11 mouse cellular contexts compared by ENCODE assay signal in the genomic region with DNA sequence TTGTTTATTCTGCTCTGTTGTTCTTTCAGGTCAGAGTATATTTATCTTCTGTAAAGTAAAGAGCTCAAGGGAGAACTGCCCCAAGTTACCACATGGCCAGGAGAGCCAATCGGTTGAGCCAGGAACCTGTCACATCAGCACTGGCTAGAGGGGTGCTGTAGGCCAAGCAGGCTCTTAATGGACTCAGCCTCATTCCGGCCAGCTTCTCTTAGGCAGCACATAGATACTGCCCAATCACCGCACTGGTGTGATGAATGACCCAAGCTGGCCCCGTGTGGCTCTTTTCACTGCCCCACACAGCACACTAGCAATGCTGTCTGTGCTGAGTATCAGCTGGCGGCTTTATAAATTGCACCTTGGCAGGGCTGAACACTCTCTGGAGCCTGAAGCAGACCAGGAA.
A peak's percentile ranks its signal among the peaks of the same experiment; 100 is the strongest.
DNase-seq lines count a peak whose midpoint lies in the region; ATAC-seq and TF ChIP-seq lines count a peak whose summit lies in the region.
"Had no signal": no experiment of that assay in that cellular context is flagged by ENCODE, and none has a peak within 500 bp of the region (broad histone marks: within the 10 kb centered on the region; RNA-seq: fewer than 3 reads in every experiment).

No protein-coding gene starts in this region.

- H3K36me3 ChIP-seq in forebrain, postnatal 0 days (ENCODE audit: insufficient read depth) = no peaks in the 10 kb centered on the region
- no peaks in the 10 kb centered on the region for H3K36me3 ChIP-seq in hindbrain, embryonic 12.5 days
- H3K36me3 ChIP-seq in neural tube, embryonic 12.5 days = no peaks in the 10 kb centered on the region
- H3K36me3 ChIP-seq: G1E; lung, embryonic 15.5 days had no signal

- no peak overlapping the region for H3K9ac ChIP-seq in forebrain, postnatal 0 days
- H3K9ac ChIP-seq in hindbrain, embryonic 12.5 days = no peak overlapping the region
- no peak overlapping the region for H3K9ac ChIP-seq in neural tube, embryonic 12.5 days
- H3K9ac ChIP-seq: lung, embryonic 15.5 days had no signal

- H3K4me2 ChIP-seq in forebrain, postnatal 0 days (ENCODE audit: low read depth) = no peak overlapping the region
- no peak overlapping the region for H3K4me2 ChIP-seq in hindbrain, embryonic 12.5 days (replicated peaks)
- no peak overlapping the region for H3K4me2 ChIP-seq in neural tube, embryonic 12.5 days (replicated peaks)
- H3K4me2 ChIP-seq: lung, embryonic 15.5 days had no signal

- 38% methylated on average over 5 of the region's 5 CpGs for WGBS in forebrain, postnatal 0 days
- WGBS in hindbrain, embryonic 12.5 days = 33% methylated on average over 5 of the region's 5 CpGs
- WGBS in neural tube, embryonic 12.5 days = 35% methylated on average over 5 of the region's 5 CpGs

- no peaks in the 10 kb centered on the region for H3K27me3 ChIP-seq in forebrain, postnatal 0 days (ENCODE audit: insufficient read depth, low read length)
- H3K27me3 ChIP-seq in hindbrain, embryonic 12.5 days = no peaks in the 10 kb centered on the region
- no peaks in the 10 kb centered on the region for H3K27me3 ChIP-seq in neural tube, embryonic 12.5 days (replicated peaks)
- H3K27me3 ChIP-seq: lung, embryonic 15.5 days had no signal

- peak; percentile 27 for DNase-seq in embryo, embryonic 11 days
- no peak for DNase-seq in forebrain, postnatal 0 days
- no peak for DNase-seq in kidney, postnatal 10 days
- DNase-seq in frontal cortex, postnatal 25 days (ENCODE audit: low spot score in 2 of 2) = no peak
- DNase-seq: adrenal gland, postnatal 25 days; kidney, adult 2 months had no signal

- no peak overlapping the region for H3K4me3 ChIP-seq in forebrain, postnatal 0 days (ENCODE audit: low read depth, low read length)
- no peak overlapping the region for H3K4me3 ChIP-seq in hindbrain, embryonic 12.5 days
- H3K4me3 ChIP-seq in neural tube, embryonic 12.5 days = no peak overlapping the region
- H3K4me3 ChIP-seq: lung, embryonic 15.5 days had no signal

- H3K27ac ChIP-seq in forebrain, postnatal 0 days (ENCODE audit: low read depth, low read length) = no peak overlapping the region
- no peak overlapping the region for H3K27ac ChIP-seq in hindbrain, embryonic 12.5 days
- H3K27ac ChIP-seq in neural tube, embryonic 12.5 days = no peak overlapping the region
- H3K27ac ChIP-seq: lung, embryonic 15.5 days had no signal

- no peaks in the 10 kb centered on the region for H3K4me1 ChIP-seq in forebrain, postnatal 0 days (ENCODE audit: insufficient read depth)
- peaks cover 23% of the 10 kb centered on the region for H3K4me1 ChIP-seq in hindbrain, embryonic 12.5 days
- H3K4me1 ChIP-seq in neural tube, embryonic 12.5 days = peaks cover 15% of the 10 kb centered on the region
- H3K4me1 ChIP-seq: lung, embryonic 15.5 days had no signal

- H3K9me3 ChIP-seq in forebrain, postnatal 0 days (ENCODE audit: low read length) = no peaks in the 10 kb centered on the region
- no peaks in the 10 kb centered on the region for H3K9me3 ChIP-seq in hindbrain, embryonic 12.5 days (replicated peaks)
- no peaks in the 10 kb centered on the region for H3K9me3 ChIP-seq in neural tube, embryonic 12.5 days
- H3K9me3 ChIP-seq: G1E; lung, embryonic 15.5 days had no signal

- peak; percentile 58 for ATAC-seq in forebrain, postnatal 0 days
- ATAC-seq in hindbrain, embryonic 12.5 days (ENCODE audit: low FRiP score) = peak; percentile 59
- ATAC-seq in neural tube, embryonic 12.5 days (ENCODE audit: low FRiP score, low read depth) = peak; percentile 71
- ATAC-seq in activated CD4-positive, CD25-positive, alpha-beta regulatory T cell, adult 4 months = no peak

- no peak for TF ChIP-seq CTCF in forebrain, postnatal 0 days (IDR thresholded peaks at IDR 0.05; ENCODE audit: low read depth)
